Mouse (Mus musculus) skeletal muscle tissue, adult 2 months (tissue): ENCODE data around the gene Banf1.
"Not testable (repeated sequence)": the region's sequence is repeated elsewhere in the genome, so short reads cannot be mapped to it uniquely, and the experiment has no call there.

Experiments used
- DNase-seq: peaks from one replicate; pipeline ENCODE4 v3.0.0-alpha.2; 2012; ENCODE audit warnings: low read depth, low spot score

The Banf1 gene

GRCm38 (mm10) chr19:5367053-5367359, at the start of gene Banf1:
Gene Banf1 (minus strand): TSS chr19:5367168.
- DNase-seq: no peak

- DNase-seq: no peak
Observed at GRCm38 (mm10) chr19:5414534-5414957, 47.6 kb upstream of the Banf1 start.

- no peak for DNase-seq
Observed at GRCm38 (mm10) chr19:5413840-5414239, 46.9 kb upstream of the Banf1 start.

- DNase-seq: peak; percentile 82
Observed at GRCm38 (mm10) chr19:5411961-5412360, 45.0 kb upstream of the Banf1 start.

GRCm38 (mm10) chr19:5410641-5411040, 43.7 kb upstream of the Banf1 start:
- no peak for DNase-seq

- DNase-seq: no peak
Observed at GRCm38 (mm10) chr19:5409068-5409467, 42.1 kb upstream of the Banf1 start.

GRCm38 (mm10) chr19:5408057-5409001, 41.4 kb upstream of the Banf1 start:
- no peak for DNase-seq

- DNase-seq: peak; percentile 88
Observed at GRCm38 (mm10) chr19:5407133-5407532, 40.2 kb upstream of the Banf1 start.

- peak; percentile 76 for DNase-seq
Observed at GRCm38 (mm10) chr19:5406531-5407126, 39.7 kb upstream of the Banf1 start.

- DNase-seq: no peak
Observed at GRCm38 (mm10) chr19:5405924-5406323, 39.0 kb upstream of the Banf1 start.

- no peak for DNase-seq
Observed at GRCm38 (mm10) chr19:5402293-5402692, 35.3 kb upstream of the Banf1 start, which contains the start of gene Tsga10ip. Gene Tsga10ip (minus strand): TSS chr19:5402526.

- not testable (repeated sequence) for DNase-seq
Observed at GRCm38 (mm10) chr19:5401073-5401472, 34.1 kb upstream of the Banf1 start.

- DNase-seq: no peak
Observed at GRCm38 (mm10) chr19:5395371-5395770, 28.4 kb upstream of the Banf1 start.

GRCm38 (mm10) chr19:5394168-5394567, 27.2 kb upstream of the Banf1 start:
- DNase-seq: no peak

GRCm38 (mm10) chr19:5392892-5393291, 25.9 kb upstream of the Banf1 start:
- DNase-seq: no peak

GRCm38 (mm10) chr19:5390416-5390815, 23.4 kb upstream of the Banf1 start:
- no peak for DNase-seq

GRCm38 (mm10) chr19:5389647-5390046, 22.7 kb upstream of the Banf1 start:
- DNase-seq: no peak

- DNase-seq: peak; percentile 97
Observed at GRCm38 (mm10) chr19:5388588-5389242, 21.7 kb upstream of the Banf1 start, which contains the start of gene Sart1. Gene Sart1 (minus strand): TSS chr19:5388703.

- DNase-seq: no peak
Observed at GRCm38 (mm10) chr19:5388011-5388441, 21.1 kb upstream of the Banf1 start.

GRCm38 (mm10) chr19:5384715-5385114, 17.7 kb upstream of the Banf1 start:
- DNase-seq: no peak

- no peak for DNase-seq
Observed at GRCm38 (mm10) chr19:5383326-5383725, 16.4 kb upstream of the Banf1 start.

GRCm38 (mm10) chr19:5377446-5377845, 10.5 kb upstream of the Banf1 start:
- no peak for DNase-seq
